Mouse (Mus musculus): ENCODE results near the gene Rnf115. TPM values are rescaled to one million over a fixed set of nuclear protein-coding genes. Genes with fewer than 3 reads are reported as not detected.

The Rnf115 gene
- polyA plus RNA-seq, 1 experiment from 2014 or later, result 64.3 TPM

DNA sequence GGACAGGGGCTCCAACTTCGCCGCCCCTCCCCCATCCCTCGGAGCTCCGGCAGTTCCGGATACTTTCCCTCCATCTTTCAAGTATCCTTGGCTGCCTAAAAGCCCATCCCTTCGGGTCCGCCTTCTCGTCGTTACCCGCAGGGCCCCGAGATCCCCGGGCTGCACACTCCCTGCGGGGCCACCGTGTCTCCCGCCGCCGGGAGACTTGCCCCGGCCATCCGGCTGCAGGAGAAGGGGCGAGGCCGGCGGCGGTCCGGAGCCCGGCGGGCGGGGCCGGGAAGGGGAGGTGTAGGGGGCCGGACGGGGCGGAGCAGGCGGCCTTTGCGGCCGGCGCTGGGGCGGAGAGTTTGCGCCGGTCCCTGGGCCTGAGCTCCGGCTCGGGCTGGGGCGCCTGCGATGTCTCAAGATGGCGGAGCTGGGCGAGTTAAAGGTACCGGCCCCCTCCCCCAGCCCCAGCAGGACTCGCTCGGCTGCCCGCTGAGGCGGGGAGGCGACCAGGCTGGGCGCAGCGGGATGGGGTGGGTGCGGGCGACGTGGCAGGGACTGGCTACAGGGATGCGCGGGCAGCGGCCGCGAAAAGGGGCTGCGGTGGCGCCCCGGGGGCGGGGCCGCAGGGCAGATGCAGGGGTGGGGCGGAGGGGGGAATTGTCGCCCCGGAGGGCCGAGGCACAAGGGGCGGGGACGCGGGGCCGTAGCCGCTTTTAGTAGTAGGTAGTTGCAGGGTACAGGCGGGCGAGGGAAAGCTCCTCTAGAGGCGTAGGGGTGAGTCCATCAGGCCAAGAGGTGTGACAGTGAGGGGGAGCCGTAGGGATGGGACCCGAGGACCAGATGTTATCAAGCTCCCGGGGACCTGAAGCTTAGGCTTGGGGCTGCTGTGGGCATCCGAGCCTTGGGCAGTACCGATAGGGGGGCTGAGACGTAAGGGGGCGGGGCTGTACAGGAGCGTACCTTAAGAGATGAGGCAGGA lies 30.4 kb upstream of the Rnf115 start:
- no peaks in the 10 kb centered on the region for H3K9me3 ChIP-seq (replicated peaks)
- H3K27me3 ChIP-seq (ENCODE audit: low read depth, poor library complexity, severe bottlenecking), result no peaks in the 10 kb centered on the region
- peaks cover 29% of the 10 kb centered on the region for H3K36me3 ChIP-seq
- peak overlapping the region; percentile 98 for H3K27ac ChIP-seq
- WGBS, result 1% methylated on average over 85 of the region's 85 CpGs
- H3K4me3 ChIP-seq, result peak overlapping the region; percentile 95
- peak; percentile 92 for DNase-seq (ENCODE audit: low spot score)
- H3K4me1 ChIP-seq, result peaks cover 40% of the 10 kb centered on the region

DNA sequence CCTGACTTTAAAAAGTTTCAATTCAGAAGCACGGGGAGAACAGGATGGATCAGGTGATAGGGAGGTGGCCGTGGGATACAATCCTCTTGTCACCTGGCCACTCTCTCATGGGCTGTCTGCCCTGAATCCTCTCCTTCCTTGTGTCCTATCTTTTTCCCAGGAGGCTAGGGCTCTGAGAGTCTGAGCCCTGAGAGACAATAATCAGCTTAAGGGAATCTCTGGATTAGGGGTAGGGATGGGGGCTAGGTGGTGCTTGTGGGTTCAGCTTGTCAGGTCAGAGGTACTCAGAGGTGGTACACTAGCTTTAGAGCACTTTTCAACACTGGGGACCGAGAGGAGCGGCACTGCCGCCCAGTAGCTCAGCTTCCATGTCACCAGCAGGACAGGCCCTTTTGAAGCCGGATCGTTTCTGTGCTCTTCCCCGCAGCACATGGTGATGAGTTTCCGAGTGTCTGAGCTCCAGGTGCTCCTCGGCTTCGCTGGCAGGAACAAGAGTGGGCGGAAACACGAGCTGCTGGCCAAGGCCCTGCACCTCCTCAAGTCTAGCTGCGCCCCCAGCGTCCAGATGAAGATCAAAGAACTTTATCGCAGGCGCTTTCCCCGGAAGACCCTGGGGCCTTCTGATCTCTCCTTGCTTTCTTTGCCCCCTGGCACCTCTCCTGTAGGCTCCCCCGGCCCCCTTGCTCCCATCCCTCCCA lies 28.3 kb upstream of the Rnf115 start:
- Histone ChIP-seq H3K36me3 (peaks cover 48% of the 10 kb centered on the region), H3K27me3 (ENCODE audit: low read depth, poor library complexity, severe bottlenecking) (no peaks in the 10 kb centered on the region), H3K4me3 (no peak overlapping the region), H3K9me3 (replicated peaks) (no peaks in the 10 kb centered on the region), H3K27ac (no peak overlapping the region), H3K4me1 (peaks cover 35% of the 10 kb centered on the region)
- 24% methylated on average over 19 of the region's 19 CpGs for WGBS
- no peak for DNase-seq (ENCODE audit: low spot score)

DNA sequence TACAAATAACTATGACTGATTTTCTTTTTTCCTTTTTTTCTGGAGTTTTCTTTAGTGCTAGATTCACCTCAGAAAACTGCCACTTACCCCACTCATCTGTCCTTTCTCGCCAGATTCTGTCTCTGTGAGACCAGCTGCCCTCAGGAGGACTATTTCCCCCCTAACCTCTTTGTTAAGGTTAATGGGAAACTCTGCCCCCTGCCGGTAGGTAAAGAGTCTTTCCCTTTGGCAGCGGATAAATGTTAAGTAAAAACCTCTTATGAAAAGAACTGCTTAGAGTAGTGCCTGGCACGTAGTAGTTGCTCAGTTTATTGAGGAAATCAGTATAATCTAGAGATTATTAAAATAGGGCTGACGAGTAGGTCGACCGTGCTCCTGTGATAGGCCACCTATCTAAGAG lies 27.1 kb upstream of the Rnf115 start:
- peaks cover 35% of the 10 kb centered on the region for H3K4me1 ChIP-seq
- DNase-seq (ENCODE audit: low spot score), result no peak

DNA sequence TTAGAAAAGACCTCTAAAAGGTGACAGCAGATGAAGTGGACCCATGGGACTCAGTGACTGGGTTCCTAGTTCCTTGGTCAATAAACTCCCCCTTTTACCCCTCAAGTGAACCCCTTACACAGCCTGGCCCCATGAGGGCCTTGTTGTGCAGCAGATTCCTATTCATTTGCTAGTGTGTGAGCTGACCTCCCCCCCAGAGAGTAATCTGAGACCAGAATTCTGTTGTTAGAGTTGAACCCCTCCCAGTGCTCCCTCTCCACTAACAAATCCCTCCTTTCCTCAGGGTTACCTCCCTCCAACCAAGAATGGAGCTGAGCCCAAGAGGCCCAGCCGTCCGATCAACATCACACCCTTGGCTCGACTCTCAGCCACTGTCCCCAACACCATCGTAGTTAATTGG lies 26.5 kb upstream of the Rnf115 start:
- DNase-seq (ENCODE audit: low spot score), result no peak

More for the DNA sequence above, 27.1 kb upstream of the Rnf115 start:
- Histone ChIP-seq H3K27ac (no peak overlapping the region), H3K36me3 (peaks cover 61% of the 10 kb centered on the region), H3K27me3 (ENCODE audit: low read depth, poor library complexity, severe bottlenecking) (no peaks in the 10 kb centered on the region), H3K4me3 (no peak overlapping the region), H3K9me3 (replicated peaks) (no peaks in the 10 kb centered on the region)
- WGBS, result 62% methylated on average over 7 of the region's 7 CpGs

DNA sequence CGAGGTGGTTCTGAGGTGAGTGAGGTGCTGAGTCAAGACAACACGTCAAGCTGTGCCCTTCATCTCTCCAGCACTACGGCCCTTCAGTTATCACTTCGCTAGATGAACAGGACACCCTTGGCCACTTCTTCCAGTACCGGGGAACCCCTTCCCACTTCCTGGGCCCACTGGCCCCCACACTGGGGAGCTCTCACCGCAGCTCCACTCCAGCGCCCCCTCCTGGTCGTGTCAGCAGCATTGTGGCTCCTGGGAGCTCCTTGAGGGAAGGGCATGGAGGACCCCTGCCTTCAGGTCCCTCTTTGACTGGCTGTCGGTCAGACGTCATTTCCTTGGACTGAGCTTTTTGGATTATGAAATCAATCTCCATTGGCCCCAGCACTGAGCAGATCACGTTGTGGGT lies 22.7 kb upstream of the Rnf115 start:
- Histone ChIP-seq H3K36me3 (peaks cover 71% of the 10 kb centered on the region), H3K9me3 (replicated peaks) (no peaks in the 10 kb centered on the region), H3K27ac (no peak overlapping the region), H3K4me3 (no peak overlapping the region), H3K27me3 (ENCODE audit: low read depth, poor library complexity, severe bottlenecking) (peaks cover 17% of the 10 kb centered on the region), H3K4me1 (peaks cover 18% of the 10 kb centered on the region)
- WGBS, result 70% methylated on average over 11 of the region's 11 CpGs
- no peak for DNase-seq (ENCODE audit: low spot score)

More for the DNA sequence above, 26.5 kb upstream of the Rnf115 start:
- no peak overlapping the region for H3K4me3 ChIP-seq
- no peak overlapping the region for H3K27ac ChIP-seq
- H3K9me3 ChIP-seq (replicated peaks), result no peaks in the 10 kb centered on the region
- peaks cover 67% of the 10 kb centered on the region for H3K36me3 ChIP-seq
- WGBS, result 91% methylated on average over 4 of the region's 4 CpGs
- H3K27me3 ChIP-seq (ENCODE audit: low read depth, poor library complexity, severe bottlenecking), result no peaks in the 10 kb centered on the region
- peaks cover 28% of the 10 kb centered on the region for H3K4me1 ChIP-seq

DNA sequence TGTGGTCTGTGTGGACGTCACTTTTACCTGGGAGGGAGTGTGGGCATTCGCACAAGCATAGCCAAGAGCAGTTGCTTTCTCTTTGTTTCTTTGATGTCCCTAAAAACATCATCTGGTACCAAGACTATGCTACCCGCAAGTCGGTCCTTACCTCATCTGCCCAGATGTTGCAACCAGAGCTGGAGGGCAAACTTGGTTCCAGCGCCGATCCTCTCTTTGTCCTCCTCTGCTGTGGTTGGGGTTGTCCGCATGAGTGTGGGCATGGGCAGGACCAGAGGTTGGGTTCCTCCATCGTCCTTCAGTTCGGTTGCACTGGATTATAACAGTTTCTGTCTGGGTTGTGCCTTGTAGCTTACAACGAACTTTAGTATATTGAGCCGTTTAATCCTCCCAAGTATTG lies 21.2 kb upstream of the Rnf115 start:
- 94% methylated on average over 11 of the region's 11 CpGs for WGBS
- DNase-seq (ENCODE audit: low spot score), result no peak
- Histone ChIP-seq H3K4me3 (no peak overlapping the region), H3K27ac (no peak overlapping the region), H3K9me3 (replicated peaks) (no peaks in the 10 kb centered on the region), H3K4me1 (peaks cover 14% of the 10 kb centered on the region), H3K36me3 (peaks cover 71% of the 10 kb centered on the region), H3K27me3 (ENCODE audit: low read depth, poor library complexity, severe bottlenecking) (peaks cover 17% of the 10 kb centered on the region)

DNA sequence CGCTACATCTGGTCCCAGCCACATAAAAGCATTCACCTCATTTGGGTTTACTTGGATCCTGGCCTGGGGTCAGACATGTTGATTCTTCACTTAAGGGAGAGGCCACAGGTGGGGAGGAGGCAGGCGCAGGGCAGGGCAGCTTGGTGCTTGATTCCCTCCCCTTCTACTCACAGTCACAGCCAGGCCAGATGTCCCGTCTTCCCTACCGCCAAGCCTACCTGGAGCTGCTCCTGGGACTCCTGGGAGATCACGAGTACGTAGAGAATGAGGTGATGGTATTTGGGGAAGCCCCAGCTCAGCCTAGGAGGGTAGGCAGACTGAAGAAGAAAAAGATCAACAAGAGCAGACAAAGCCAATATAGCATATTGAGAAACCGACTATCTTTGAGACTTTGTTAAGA lies 20.5 kb upstream of the Rnf115 start:
- Histone ChIP-seq H3K9me3 (replicated peaks) (no peaks in the 10 kb centered on the region), H3K27me3 (ENCODE audit: low read depth, poor library complexity, severe bottlenecking) (peaks cover 17% of the 10 kb centered on the region), H3K4me1 (peaks cover 13% of the 10 kb centered on the region), H3K36me3 (peaks cover 71% of the 10 kb centered on the region), H3K4me3 (no peak overlapping the region), H3K27ac (no peak overlapping the region)
- no peak for DNase-seq (ENCODE audit: low spot score)
- WGBS, result 72% methylated on average over 7 of the region's 7 CpGs

DNA sequence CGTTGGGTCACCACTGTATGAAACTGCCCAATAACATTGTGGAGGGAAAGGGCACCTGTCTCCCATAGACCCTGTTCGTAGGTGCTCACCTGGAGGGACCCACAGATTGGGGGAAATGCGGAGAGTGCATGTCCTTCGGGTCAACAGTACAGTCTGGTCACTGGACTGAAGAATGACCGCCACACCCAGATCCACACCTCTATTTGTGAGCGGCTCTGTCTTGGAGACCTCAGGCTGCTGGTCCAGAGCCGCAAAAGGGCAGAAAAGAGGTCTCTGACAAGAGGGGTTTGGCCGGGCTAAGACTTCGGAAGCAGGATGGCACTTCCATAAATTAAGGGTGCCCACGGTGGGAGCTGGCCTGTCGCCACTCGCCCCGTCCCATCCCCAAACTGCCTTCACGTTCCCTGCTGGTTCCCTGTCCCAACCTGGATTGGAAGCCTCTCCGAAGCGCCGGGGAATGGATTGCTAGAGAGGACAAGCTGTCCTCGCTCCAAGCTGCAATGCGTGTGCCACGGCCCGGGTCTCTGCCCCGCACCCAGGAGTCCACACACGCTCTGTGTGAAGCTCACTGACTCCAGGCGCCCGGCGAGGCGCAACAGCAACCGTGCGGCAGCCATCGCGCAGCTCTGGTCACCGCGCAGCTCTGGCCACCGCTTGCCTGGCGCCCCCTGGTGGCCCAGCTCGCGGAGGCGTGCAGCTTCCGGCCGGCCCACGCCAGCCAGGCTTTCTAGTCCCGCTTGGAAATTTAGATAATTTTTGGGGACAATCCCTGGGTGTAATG lies 19.4 kb upstream of the Rnf115 start, which contains the start of gene Nudt17:
Nudt17 (minus strand) TSS at position 660 of the 781 bp plus-strand sequence.
- peak; percentile 92 for DNase-seq (ENCODE audit: low spot score)
- Histone ChIP-seq H3K27me3 (ENCODE audit: low read depth, poor library complexity, severe bottlenecking) (peaks cover 17% of the 10 kb centered on the region), H3K36me3 (peaks cover 72% of the 10 kb centered on the region), H3K9me3 (replicated peaks) (no peaks in the 10 kb centered on the region), H3K4me3 (peak within 1 kb of the TSS; percentile 64), H3K4me1 (peaks cover 12% of the 10 kb centered on the region), H3K27ac (peak within 1 kb of the TSS; percentile 78)
- WGBS, result 5% methylated on average over 42 of the region's 42 CpGs

DNA sequence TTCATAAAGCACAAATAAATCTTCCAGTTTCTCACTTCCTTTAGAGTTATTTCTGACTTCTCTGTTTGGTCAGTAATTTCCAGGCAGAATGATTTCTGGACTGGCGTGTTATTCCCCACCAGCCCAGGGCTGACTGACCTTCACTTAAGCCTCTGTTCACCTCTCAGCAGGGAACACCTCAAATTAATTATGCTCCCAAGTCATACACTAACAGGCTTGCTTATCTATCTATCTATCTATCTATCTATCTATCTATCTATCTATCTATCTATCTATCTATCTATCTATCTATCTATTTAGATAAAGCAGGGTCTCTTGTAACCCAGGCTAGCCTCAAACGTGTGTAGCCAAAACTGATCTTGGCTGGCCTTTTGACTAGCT lies 18.8 kb upstream of the Rnf115 start:
- 55% methylated on average over 2 of the region's 2 CpGs for WGBS
- H3K36me3 ChIP-seq, result peaks cover 72% of the 10 kb centered on the region
- H3K27me3 ChIP-seq (ENCODE audit: low read depth, poor library complexity, severe bottlenecking), result peaks cover 17% of the 10 kb centered on the region

DNA sequence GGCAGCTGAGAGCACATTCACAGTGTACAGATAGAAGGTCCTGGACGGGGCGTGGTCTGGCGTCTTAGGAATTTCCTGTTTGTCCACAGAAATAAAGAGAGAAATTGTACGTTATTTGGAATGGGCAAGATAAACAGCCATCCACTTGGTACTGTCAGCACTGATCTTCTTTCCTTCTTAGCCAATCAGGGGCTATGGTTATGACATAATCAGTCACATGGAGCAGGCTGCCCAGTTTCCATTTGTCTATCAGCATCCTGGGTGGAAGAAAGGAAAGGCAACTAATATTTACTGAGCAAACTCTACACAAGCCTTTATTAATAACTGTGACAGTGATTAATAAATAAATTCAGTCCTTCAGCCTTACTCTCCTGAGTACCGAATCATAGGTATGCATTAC lies 13.2 kb upstream of the Rnf115 start:
- Histone ChIP-seq H3K4me3 (no peak overlapping the region), H3K9me3 (replicated peaks) (no peaks in the 10 kb centered on the region), H3K4me1 (no peaks in the 10 kb centered on the region), H3K36me3 (peaks cover 94% of the 10 kb centered on the region), H3K27ac (no peak overlapping the region), H3K27me3 (ENCODE audit: low read depth, poor library complexity, severe bottlenecking) (no peaks in the 10 kb centered on the region)
- 90% methylated on average over 5 of the region's 5 CpGs for WGBS
- DNase-seq (ENCODE audit: low spot score), result no peak

More for the DNA sequence above, 18.8 kb upstream of the Rnf115 start:
- H3K4me1 ChIP-seq, result peaks cover 12% of the 10 kb centered on the region
- H3K4me3 ChIP-seq, result peak overlapping the region; percentile 64; the same call in 1 of the 2 replicates
- no peaks in the 10 kb centered on the region for H3K9me3 ChIP-seq (replicated peaks)
- no peak overlapping the region for H3K27ac ChIP-seq
- no peak for DNase-seq (ENCODE audit: low spot score)

DNA sequence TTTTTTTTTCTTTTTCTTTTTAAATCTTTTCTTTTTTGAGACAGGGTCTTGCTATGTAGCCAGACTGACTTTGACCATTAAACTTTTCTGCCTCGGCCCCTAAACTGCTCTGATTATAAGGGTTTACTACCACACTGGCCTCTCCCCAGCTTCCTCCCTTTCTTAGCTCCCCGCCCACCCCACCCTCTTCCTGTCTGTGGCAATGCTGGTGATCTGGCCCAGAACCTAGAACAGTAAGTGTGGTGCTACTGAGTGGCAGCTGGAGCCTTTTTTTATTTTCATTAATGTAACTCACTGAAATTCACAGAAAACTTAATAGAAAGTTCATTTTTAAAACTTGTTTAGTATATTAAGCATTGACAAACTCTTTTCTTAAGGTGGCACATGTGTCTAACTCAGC lies 11.6 kb upstream of the Rnf115 start:
- Histone ChIP-seq H3K27me3 (ENCODE audit: low read depth, poor library complexity, severe bottlenecking) (no peaks in the 10 kb centered on the region), H3K4me3 (no peak overlapping the region), H3K36me3 (peaks cover 94% of the 10 kb centered on the region), H3K27ac (no peak overlapping the region), H3K9me3 (replicated peaks) (no peaks in the 10 kb centered on the region), H3K4me1 (no peaks in the 10 kb centered on the region)
- 76% methylated on average over 2 of the region's 2 CpGs for WGBS
- DNase-seq (ENCODE audit: low spot score), result no peak

DNA sequence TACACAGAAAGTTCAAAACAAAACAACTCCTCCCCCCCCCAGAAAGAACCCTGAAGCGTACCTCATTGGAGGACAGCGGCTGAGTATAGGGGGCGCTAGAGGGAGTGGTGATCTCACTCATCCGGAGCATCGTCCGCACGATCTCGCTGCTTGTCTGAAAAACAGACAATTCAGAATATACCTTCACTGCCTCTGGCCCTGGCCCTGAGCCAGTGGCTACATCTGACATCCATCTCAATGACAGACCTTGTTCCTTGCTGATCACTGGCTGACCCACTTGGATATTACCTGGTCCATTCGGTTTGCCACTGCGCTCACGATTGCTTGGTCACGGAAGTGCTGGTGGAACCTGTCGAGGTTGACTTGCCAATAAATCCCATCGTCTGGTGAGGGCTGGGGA lies 8.3 kb upstream of the Rnf115 start:
- no peaks in the 10 kb centered on the region for H3K9me3 ChIP-seq (replicated peaks)
- H3K27ac ChIP-seq, result no peak overlapping the region
- DNase-seq (ENCODE audit: low spot score), result no peak
- H3K36me3 ChIP-seq, result peaks cover 94% of the 10 kb centered on the region
- 42% methylated on average over 14 of the region's 14 CpGs for WGBS
- H3K27me3 ChIP-seq (ENCODE audit: low read depth, poor library complexity, severe bottlenecking), result no peaks in the 10 kb centered on the region
- H3K4me1 ChIP-seq, result no peaks in the 10 kb centered on the region
- no peak overlapping the region for H3K4me3 ChIP-seq

All from limb, embryonic 10.5 days (tissue).